In genomic region chr10:116955191-116955590, GRCm38 (mm10) we compare ENCODE assay signal across 39 mouse cellular contexts. TPM values are rescaled to one million over a fixed set of nuclear protein-coding genes. Genes with fewer than 3 reads are reported as not detected.
DNase-seq lines count a peak whose midpoint lies in the region; ATAC-seq lines count a peak whose summit lies in the region.
"Had no signal": no experiment of that assay in that cellular context is flagged by ENCODE, and none has a peak within 500 bp of the region (broad histone marks: within the 10 kb centered on the region; RNA-seq: fewer than 3 reads in every experiment).

No protein-coding gene starts in this region.

- H3K4me3 ChIP-seq in heart, embryonic 10.5 days = no peak overlapping the region
- H3K4me3 ChIP-seq: embryonic facial prominence, embryonic 12.5 days; erythroblast, embryonic 14.5 days; forebrain, embryonic 13.5 days; heart, embryonic 12.5 days; limb, embryonic 12.5 days; liver, embryonic 15.5 days had no signal

- H3K36me3 ChIP-seq in heart, embryonic 10.5 days = 0 out of 2 replicates have a peak, but pooled peaks cover 10% of the 10 kb centered on the region
- H3K36me3 ChIP-seq: embryonic facial prominence, embryonic 12.5 days; limb, embryonic 12.5 days; liver, embryonic 15.5 days had no signal

- ATAC-seq in erythroid progenitor cell, adult 5-6 weeks (replicated peaks; ENCODE audit: low FRiP score, poor library complexity, severe bottlenecking) = no peak
- ATAC-seq: activated CD4-positive, CD25-positive, alpha-beta regulatory T cell, adult 4 months; forebrain, embryonic 13.5 days; intestine, postnatal 0 days; midbrain, embryonic 16.5 days had no signal

- H3K27me3 ChIP-seq in heart, embryonic 10.5 days (ENCODE audit: insufficient read depth, poor library complexity, severe bottlenecking) = no peaks in the 10 kb centered on the region
- H3K27me3 ChIP-seq: embryonic facial prominence, embryonic 12.5 days; forebrain, embryonic 13.5 days; heart, embryonic 12.5 days; limb, embryonic 12.5 days; liver, embryonic 15.5 days had no signal

- WGBS in heart, embryonic 10.5 days = 90% methylated on average over 6 of the region's 6 CpGs

- peak; percentile 34 to 43 for DNase-seq in heart, postnatal 10 days
- DNase-seq in heart, embryonic 10.5 days (ENCODE audit: low spot score) = no peak
- peak; percentile 65 for DNase-seq in fibroblast of lung, adult 2 months (ENCODE audit: low read depth)
- peak; percentile 20 for DNase-seq in lung, postnatal 14 days
- no peak for DNase-seq in frontal cortex, postnatal 14 days (ENCODE audit: low spot score in 2 of 2)
- DNase-seq in right cerebral cortex, adult 18-20 months = no peak
- DNase-seq: adrenal gland, adult 8-10 months; cerebellum, adult 8-10 months; cerebellum, postnatal 36 days; gastrocnemius, postnatal 36 days; kidney, postnatal 14 days; spleen, adult 18-20 months; thymus, postnatal 14 days had no signal

- H3K9me3 ChIP-seq in heart, embryonic 10.5 days = no peaks in the 10 kb centered on the region
- H3K9me3 ChIP-seq: embryonic facial prominence, embryonic 12.5 days; forebrain, embryonic 13.5 days; liver, embryonic 15.5 days had no signal

- H3K27ac ChIP-seq in heart, embryonic 10.5 days = no peak overlapping the region
- H3K27ac ChIP-seq: embryonic facial prominence, embryonic 12.5 days; forebrain, embryonic 13.5 days; hindbrain, embryonic 14.5 days; limb, embryonic 12.5 days; liver, embryonic 15.5 days had no signal

- H3K4me1 ChIP-seq in heart, embryonic 10.5 days = peaks cover 7% of the 10 kb centered on the region; the same call in 1 of the 2 replicates
- H3K4me1 ChIP-seq: forebrain, embryonic 13.5 days; heart, embryonic 12.5 days had no signal

- intact Hi-C loops in heart, postnatal 10 days (cut with DNase I) = no loop called here

RNA-seq across cellular contexts. Expression of gene Rab3ip, which starts 4.6 kb away (rescaled TPM):
- 10 to 100 TPM; 76.8 to 81.6 TPM for total RNA-seq in heart, postnatal 10 days (2021)
- polyA plus RNA-seq in heart, embryonic 10.5 days (2016; fragmentation: Nextera tagmentation; extraction: Ambion mirVana) = 46.0 and 61.0 TPM in 2 replicates
- 4.6 and 13.7 TPM in 2 replicates for total RNA-seq in erythroid progenitor cell, adult 5-6 weeks (2015; ENCODE audit: low replicate concordance)
- total RNA-seq in erythroid progenitor cell, adult 5-6 weeks (2017; ENCODE audit: low replicate concordance) = 12.6 and 14.8 TPM in 2 replicates

RNA-seq across cellular contexts. Expression of gene Gm10271, which starts 17.2 kb away (rescaled TPM):
- total RNA-seq in heart, postnatal 10 days (2021) = not detected
- not detected in 2 replicates for polyA plus RNA-seq in heart, embryonic 10.5 days (2016; fragmentation: Nextera tagmentation; extraction: Ambion mirVana)
- not detected in 2 replicates for total RNA-seq in erythroid progenitor cell, adult 5-6 weeks (2015; ENCODE audit: low replicate concordance)
- total RNA-seq in erythroid progenitor cell, adult 5-6 weeks (2017; ENCODE audit: low replicate concordance) = not detected in 2 replicates
- total RNA-seq: adrenal gland, adult 8-10 months; adrenal gland, postnatal 4 days; gastrocnemius, adult 18-20 months; gastrocnemius, postnatal 36 days; heart, adult 18-20 months; hematopoietic stem cell, adult 5-6 weeks; layer of hippocampus, postnatal 10 days; left cerebral cortex, adult 18-20 months; left cerebral cortex, postnatal 25 days; liver, adult 2 months; MEL; neutrophil, adult 5-6 weeks had no signal
- polyA plus RNA-seq: activated CD4-positive, CD25-positive, alpha-beta regulatory T cell, adult 4 months; embryonic facial prominence, embryonic 12.5 days; erythroblast, embryonic 14.5 days; forebrain, embryonic 13.5 days; heart, embryonic 12.5 days; heart, postnatal 0 days; hindbrain, embryonic 14.5 days; intestine, postnatal 0 days; kidney, embryonic 14.5 days; limb, embryonic 12.5 days; liver, adult 2 months; liver, embryonic 15.5 days; midbrain, embryonic 11.5 days; midbrain, embryonic 16.5 days; neural tube, embryonic 11.5 days; stomach, embryonic 16.5 days had no signal

RNA-seq across cellular contexts. Expression of gene Best3, which starts 30.9 kb away (rescaled TPM):
- total RNA-seq in heart, postnatal 10 days (2021) = 1 to 10 TPM; 1.4 to 1.7 TPM
- 0.18 and 0.20 TPM in 2 replicates for polyA plus RNA-seq in heart, embryonic 10.5 days (2016; fragmentation: Nextera tagmentation; extraction: Ambion mirVana)
- total RNA-seq in erythroid progenitor cell, adult 5-6 weeks (2015; ENCODE audit: low replicate concordance) = not detected in 2 replicates
- not detected in 2 replicates for total RNA-seq in erythroid progenitor cell, adult 5-6 weeks (2017; ENCODE audit: low replicate concordance)
- total RNA-seq: hematopoietic stem cell, adult 5-6 weeks; liver, adult 2 months; MEL; neutrophil, adult 5-6 weeks had no signal
- polyA plus RNA-seq: activated CD4-positive, CD25-positive, alpha-beta regulatory T cell, adult 4 months; erythroblast, embryonic 14.5 days; intestine, postnatal 0 days; kidney, embryonic 14.5 days; liver, adult 2 months; midbrain, embryonic 11.5 days had no signal

RNA-seq across cellular contexts. Expression of gene Myrfl, which starts 58.5 kb away (rescaled TPM):
- under 1 TPM; 0.43 to 0.67 TPM for total RNA-seq in heart, postnatal 10 days (2021)
- 0.33 and 0.49 TPM in 2 replicates for polyA plus RNA-seq in heart, embryonic 10.5 days (2016; fragmentation: Nextera tagmentation; extraction: Ambion mirVana)
- not detected in 2 replicates for total RNA-seq in erythroid progenitor cell, adult 5-6 weeks (2015; ENCODE audit: low replicate concordance)
- total RNA-seq in erythroid progenitor cell, adult 5-6 weeks (2017; ENCODE audit: low replicate concordance) = not detected in 2 replicates
- total RNA-seq: hematopoietic stem cell, adult 5-6 weeks; liver, adult 2 months; MEL had no signal
- polyA plus RNA-seq: activated CD4-positive, CD25-positive, alpha-beta regulatory T cell, adult 4 months; erythroblast, embryonic 14.5 days; hindbrain, embryonic 14.5 days; kidney, embryonic 14.5 days; liver, adult 2 months; liver, embryonic 15.5 days had no signal

Comparison
In these comparisons a context has a peak if more than half of its experiments do, and no peak if none do; other contexts are left out.
1. DNase-seq: peak in heart, postnatal 10 days (2 of 2), fibroblast of lung, adult 2 months (single experiment) and lung, postnatal 14 days (single experiment); none in heart, embryonic 10.5 days (single experiment), frontal cortex, postnatal 14 days (0 of 2) and right cerebral cortex, adult 18-20 months (single experiment).
2. RNA of gene Rab3ip, which starts 4.6 kb away (total RNA-seq): 76.8 to 81.6 TPM in heart, postnatal 10 days; 4.6 to 14.8 TPM in erythroid progenitor cell, adult 5-6 weeks; every median in the first group is over 4 times any median in the second.